Comparison of ENCODE assay signal across 13 mouse cellular contexts in the genomic region with DNA sequence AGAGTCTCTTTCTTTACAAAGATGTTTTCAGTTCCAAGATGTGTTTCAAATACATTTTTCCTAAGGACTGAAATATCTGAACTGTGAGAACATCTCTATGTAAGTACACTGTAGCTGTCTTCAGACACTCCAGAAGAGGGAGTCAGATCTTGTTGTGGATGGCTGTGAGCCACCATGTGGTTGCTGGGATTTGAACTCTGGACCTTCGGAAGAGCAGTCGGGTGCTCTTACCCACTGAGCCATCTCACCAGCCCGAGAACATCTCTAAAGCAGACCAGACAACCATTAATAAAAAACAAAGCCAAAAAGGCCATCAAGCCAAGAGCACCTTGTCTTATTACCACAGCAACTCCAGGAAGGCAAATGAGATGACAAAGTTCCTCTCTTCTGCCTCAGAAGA. TPM values are rescaled to one million over a fixed set of nuclear protein-coding genes. Genes with fewer than 3 reads are reported as not detected.
DNase-seq lines count a peak whose midpoint lies in the region; ATAC-seq and TF ChIP-seq lines count a peak whose summit lies in the region.
"Not testable (repeated sequence)": the region's sequence is repeated elsewhere in the genome, so short reads cannot be mapped to it uniquely, and the experiment has no call there.
"Had no signal": no experiment of that assay in that cellular context is flagged by ENCODE, and none has a peak within 500 bp of the region (broad histone marks: within the 10 kb centered on the region; RNA-seq: fewer than 3 reads in every experiment).

No protein-coding gene starts in this region.

- H3K9ac ChIP-seq in intestine, postnatal 0 days (ENCODE audit: low read depth, low read length); liver, adult 2 months (ENCODE audit: low read depth, low read length): not testable (repeated sequence)

- 83% methylated on average over 3 of the region's 3 CpGs for WGBS in intestine, postnatal 0 days
- 80% methylated on average over 3 of the region's 3 CpGs for WGBS in kidney, adult 2 months
- 75% methylated on average over 3 of the region's 3 CpGs for WGBS in liver, adult 2 months

- peak; percentile 10 for DNase-seq in cerebellum, adult 11-12 months
- peak; percentile 58 for DNase-seq in heart, adult 11 months
- DNase-seq in kidney, adult 2 months, result peak; percentile 54
- peak; percentile 47 for DNase-seq in kidney, adult 9 months
- not testable (repeated sequence) for DNase-seq in liver, adult 2 months (ENCODE audit: extremely low read depth, low read depth, low spot score)

- H3K36me3 ChIP-seq in intestine, postnatal 0 days (ENCODE audit: control insufficient read depth, insufficient read depth); kidney, adult 2 months (ENCODE audit: control insufficient read depth, insufficient read depth, low read length): not testable (repeated sequence)
- peaks cover 56% of the 10 kb centered on the region for H3K36me3 ChIP-seq in liver, adult 2 months (ENCODE audit: control insufficient read depth, insufficient read depth, low read length)

- not testable (repeated sequence) for H3K9me3 ChIP-seq in intestine, postnatal 0 days (ENCODE audit: control insufficient read depth)

- not testable (repeated sequence) for H3K4me2 ChIP-seq in intestine, postnatal 0 days (replicated peaks; ENCODE audit: low read depth)

- not testable (repeated sequence) for TF ChIP-seq CTCF in intestine, postnatal 0 days (IDR thresholded peaks at IDR 0.05; ENCODE audit: low read depth); kidney, adult 2 months (conservative IDR thresholded peaks at IDR 0.05; ENCODE audit: insufficient read depth, insufficient read length, low read depth, low read length); liver, adult 2 months (IDR thresholded peaks at IDR 0.05; ENCODE audit: low read depth, low read length)

- H3K4me1 ChIP-seq in intestine, postnatal 0 days (replicated peaks; ENCODE audit: control insufficient read depth, insufficient read depth, low read length), result not testable (repeated sequence)
- H3K4me1 ChIP-seq in kidney, adult 2 months (ENCODE audit: control insufficient read depth, insufficient read depth, low read length), result peaks cover 19% of the 10 kb centered on the region; the same call in 1 of the 2 replicates
- H3K4me1 ChIP-seq in liver, adult 2 months (ENCODE audit: control insufficient read depth, insufficient read depth, low read length), result peaks cover 25% of the 10 kb centered on the region

- ATAC-seq in intestine, postnatal 0 days, result not testable (repeated sequence)

- TF ChIP-seq POLR2A in kidney, adult 2 months (IDR thresholded peaks at IDR 0.05; ENCODE audit: low read depth, low read length); liver, adult 2 months (IDR thresholded peaks at IDR 0.05; ENCODE audit: extremely low read depth, insufficient read depth, low read length): not testable (repeated sequence)

- H3K79me2 ChIP-seq in liver, adult 2 months (ENCODE audit: control insufficient read depth, insufficient read depth, low read length), result not testable (repeated sequence)

- H3K27me3 ChIP-seq in intestine, postnatal 0 days (replicated peaks; ENCODE audit: control insufficient read depth, insufficient read depth, low read length); kidney, adult 2 months (replicated peaks; ENCODE audit: control insufficient read depth, insufficient read depth, low read length); liver, adult 2 months (ENCODE audit: control insufficient read depth, insufficient read depth, low read length): not testable (repeated sequence)

- H3K27ac ChIP-seq in intestine, postnatal 0 days (ENCODE audit: low read depth, low read length), result peak overlapping the region; percentile 28
- H3K27ac ChIP-seq in kidney, adult 2 months (ENCODE audit: insufficient read depth, low read depth, low read length), result not testable (repeated sequence)
- H3K27ac ChIP-seq in liver, adult 2 months (replicated peaks; ENCODE audit: insufficient read depth, low read depth, low read length), result peak overlapping the region; percentile 57

- H3K4me3 ChIP-seq in intestine, postnatal 0 days (ENCODE audit: low read depth, low read length); kidney, adult 2 months (ENCODE audit: insufficient read depth, low read depth, low read length); liver, adult 2 months (ENCODE audit: insufficient read depth, low read depth, low read length): not testable (repeated sequence)

RNA-seq across cellular contexts. Expression of a gene that starts 22.3 kb away (rescaled TPM):
- polyA plus RNA-seq in intestine, postnatal 0 days (2015; fragmentation: Nextera tagmentation; extraction: Ambion mirVana), result 21.8 and 24.1 TPM in 2 replicates
- 47.7 and 54.3 TPM in 2 replicates for polyA plus RNA-seq in kidney, adult 2 months (2012; rRNA removed)
- total RNA-seq in liver, adult 2 months (2014; rRNA removed), result 104 and 121 TPM in 2 replicates
- polyA plus RNA-seq in liver, adult 2 months (2012; rRNA removed), result 57.1 and 58.8 TPM in 2 replicates
- total RNA-seq: ES-E14, G1E, MEL had no signal
- polyA plus RNA-seq: activated CD4-positive, CD25-positive, alpha-beta regulatory T cell, adult 4 months; adrenal gland, adult 2 months; CD4-positive, CD25-positive, alpha-beta regulatory T cell, adult 4 months; G1E; Patski had no signal

RNA-seq across cellular contexts. Expression of a gene that starts 43.9 kb away (rescaled TPM):
- polyA plus RNA-seq in intestine, postnatal 0 days (2015; fragmentation: Nextera tagmentation; extraction: Ambion mirVana), result 21.1 and 25.8 TPM in 2 replicates
- polyA plus RNA-seq in kidney, adult 2 months (2012; rRNA removed), result 9.5 and 14.1 TPM in 2 replicates
- total RNA-seq in liver, adult 2 months (2014; rRNA removed), result 7.3 and 9.4 TPM in 2 replicates
- polyA plus RNA-seq in liver, adult 2 months (2012; rRNA removed), result 8.5 and 9.5 TPM in 2 replicates
